Mouse (Mus musculus) retina, postnatal 1 day (tissue): ENCODE data around the gene Fkbp1a.

Source experiments
- DNase-seq: peaks from one replicate; pipeline ENCODE4 v3.0.0-alpha.2; 2012

Gene Fkbp1a

DNA sequence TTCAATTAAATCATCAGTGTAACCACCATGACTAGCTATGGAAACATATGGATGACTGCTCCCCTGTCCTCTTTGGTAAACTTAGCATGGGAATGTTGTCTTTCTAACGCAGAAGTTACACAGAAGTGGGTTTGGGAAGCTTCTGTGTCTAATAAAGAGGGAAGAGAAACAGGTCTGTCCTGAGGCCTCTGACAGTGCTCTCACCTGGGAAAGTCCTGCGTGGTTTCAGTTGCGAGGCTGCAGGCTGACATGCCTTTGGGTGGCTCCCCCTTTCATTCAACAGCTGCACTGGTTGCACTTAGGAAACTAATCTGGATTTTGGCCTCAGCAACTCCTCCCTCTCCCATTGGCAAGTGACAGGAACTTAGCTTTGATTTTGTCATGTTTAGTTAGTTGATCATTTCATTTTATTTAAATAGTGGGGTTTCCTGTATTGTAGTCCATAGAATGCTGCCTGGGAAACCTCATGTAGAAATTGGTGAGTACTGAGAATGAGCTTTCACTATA, 7.4 kb downstream of the Fkbp1a start:
- no peak for DNase-seq

GRCm38 (mm10) chr2:151562930-151563921, 20.9 kb downstream of the Fkbp1a start:
- no peak for DNase-seq

DNA sequence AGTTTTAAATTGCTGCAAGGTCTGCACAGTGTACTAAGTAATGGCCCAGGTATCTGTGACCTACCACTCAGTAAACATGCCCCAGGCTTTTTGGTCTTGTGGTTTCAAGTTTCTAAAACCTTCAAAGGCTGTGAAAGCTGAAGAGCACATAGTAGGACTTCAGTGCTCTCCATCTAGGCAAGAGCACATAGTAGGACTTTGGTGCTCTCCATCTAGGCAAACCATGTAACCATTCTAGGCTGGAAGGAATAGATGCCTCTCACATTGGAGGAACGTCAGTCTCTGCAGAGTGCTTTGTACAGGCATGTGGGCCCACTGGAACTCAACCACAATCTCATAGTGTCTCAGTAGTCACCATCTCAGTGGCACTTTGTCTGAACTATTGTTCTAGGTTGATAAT, 21.7 kb downstream of the Fkbp1a start:
- no peak for DNase-seq

DNA sequence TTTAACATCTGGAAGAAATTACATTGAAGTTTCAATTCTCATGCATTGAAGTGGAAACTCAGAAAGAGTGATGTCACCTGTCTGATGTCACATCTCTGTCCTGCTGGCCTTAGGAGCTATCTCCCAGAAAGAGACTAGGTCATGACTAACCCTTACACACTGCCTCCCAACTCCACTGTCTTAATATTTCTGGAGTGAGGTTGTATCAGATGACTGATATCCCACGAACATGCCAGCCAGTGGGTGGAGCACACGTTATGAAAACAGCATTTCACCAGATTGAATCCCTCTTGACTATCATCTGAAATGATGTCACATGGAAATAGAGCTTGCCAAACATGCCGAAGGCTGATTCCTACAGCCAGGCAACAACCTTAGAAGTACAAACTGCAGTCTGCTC, 22.7 kb downstream of the Fkbp1a start:
- DNase-seq: no peak

DNA sequence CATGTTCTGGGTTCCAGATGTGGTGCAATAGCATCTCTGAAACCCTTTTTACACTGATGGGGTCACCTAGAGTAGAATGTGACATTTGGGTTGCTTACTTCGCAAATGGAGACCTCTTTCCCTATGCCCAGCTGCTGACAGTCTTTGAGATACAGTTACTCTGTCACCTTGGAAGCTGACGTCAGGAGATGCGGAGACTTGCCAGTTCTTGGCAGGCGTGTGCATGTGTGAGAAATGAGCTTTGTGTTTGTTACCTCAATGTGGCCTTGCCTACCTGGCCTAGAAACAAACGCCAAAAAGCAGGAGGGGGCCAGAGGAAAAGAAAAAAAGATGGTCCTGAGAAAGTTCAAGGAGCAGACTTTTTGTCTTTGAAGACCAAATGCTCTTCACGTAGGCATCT, 24.6 kb downstream of the Fkbp1a start:
- no peak for DNase-seq

GRCm38 (mm10) chr2:151569452-151569851, 27.2 kb downstream of the Fkbp1a start:
- no peak for DNase-seq

DNA sequence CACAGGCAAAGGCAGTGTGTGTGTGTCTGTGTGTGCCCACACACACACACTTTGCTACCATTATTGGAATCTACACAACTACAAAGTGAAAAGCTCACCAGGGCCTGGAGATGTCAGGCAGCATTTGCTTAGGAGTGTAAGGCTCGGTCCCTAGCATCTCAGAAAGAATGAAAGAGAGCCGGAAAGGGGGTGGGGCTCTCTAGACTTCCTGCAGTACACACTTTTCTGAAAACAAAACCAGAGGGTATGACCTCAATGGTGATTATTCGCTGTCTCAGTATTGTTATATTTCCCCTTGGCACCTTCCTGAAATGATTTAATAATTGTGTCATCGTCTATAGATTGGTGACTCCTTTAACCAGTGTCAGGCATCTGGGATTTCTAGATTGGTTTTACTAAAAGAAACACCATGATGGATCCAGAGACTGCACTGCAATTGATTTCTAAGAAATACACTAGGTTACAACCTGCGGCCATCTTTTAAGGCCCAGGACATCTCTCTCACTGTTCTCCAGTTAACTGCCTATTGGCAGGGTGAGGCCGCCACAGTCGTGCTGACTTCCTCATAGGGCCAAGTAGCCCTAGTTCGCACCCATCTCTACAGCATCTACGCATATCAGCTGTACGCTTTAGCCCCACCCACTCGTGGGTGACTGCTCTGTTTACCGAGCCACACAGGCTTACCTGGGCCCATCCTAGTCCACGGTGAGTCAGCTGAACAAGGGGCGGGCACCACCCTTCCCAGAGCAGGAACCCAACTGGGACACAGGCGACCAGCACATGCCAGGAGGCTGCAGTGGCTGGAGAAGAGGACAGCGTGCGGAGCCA, 29.8 kb downstream of the Fkbp1a start, which contains the start of gene Sdcbp2:
Gene Sdcbp2, plus strand, starts transcription at position 750 of the 828 bp plus-strand sequence.
- no peak for DNase-seq

GRCm38 (mm10) chr2:151573667-151574066, 31.4 kb downstream of the Fkbp1a start:
- DNase-seq: no peak

DNA sequence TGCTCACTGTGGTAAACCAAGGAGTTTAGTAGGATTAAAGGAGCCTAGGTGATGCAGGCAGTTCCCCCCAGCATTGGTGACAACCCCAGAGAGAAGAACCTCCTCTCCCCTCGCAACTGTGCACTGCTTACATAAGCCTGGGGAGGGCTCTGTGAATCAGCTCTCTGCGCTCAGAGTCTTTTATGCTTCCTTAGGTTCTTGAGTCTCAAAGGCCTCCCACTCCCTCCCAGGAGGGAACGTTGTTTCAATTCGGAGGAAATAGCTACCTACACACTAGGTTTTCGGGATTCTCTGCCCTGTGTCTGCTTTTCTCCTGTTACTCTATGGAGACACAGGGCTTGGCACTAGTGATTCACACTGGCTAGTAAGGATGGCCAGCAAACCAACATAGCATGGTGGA, 32.3 kb downstream of the Fkbp1a start:
- no peak for DNase-seq

DNA sequence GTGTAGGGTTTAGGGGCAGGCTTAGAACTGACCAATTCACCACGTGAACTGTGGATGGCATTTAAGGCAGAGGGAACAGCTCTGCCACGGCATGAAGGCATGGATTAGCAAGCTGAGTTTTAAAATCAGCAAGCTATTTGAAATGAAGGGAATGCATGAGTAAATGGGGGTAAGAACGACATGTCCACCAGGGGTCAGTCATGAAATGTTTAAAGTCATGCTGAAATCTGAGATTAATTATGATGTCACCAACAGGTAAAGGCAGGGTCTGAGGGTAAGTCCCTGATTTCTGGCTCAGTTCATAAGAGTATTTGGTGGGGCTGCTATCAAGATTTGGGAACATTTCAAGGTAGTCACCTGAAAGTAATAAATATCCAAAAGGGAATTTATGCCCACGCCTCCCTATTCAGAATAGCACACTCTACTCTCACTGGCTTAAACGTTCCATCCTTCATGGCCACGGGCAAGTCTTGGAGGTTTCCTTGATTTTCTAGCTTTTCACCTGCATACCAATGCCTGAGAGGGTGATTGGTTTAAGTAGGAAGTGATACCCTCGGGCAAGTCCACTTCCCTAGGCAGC, 32.9 kb downstream of the Fkbp1a start:
- peak; percentile 62 for DNase-seq

DNA sequence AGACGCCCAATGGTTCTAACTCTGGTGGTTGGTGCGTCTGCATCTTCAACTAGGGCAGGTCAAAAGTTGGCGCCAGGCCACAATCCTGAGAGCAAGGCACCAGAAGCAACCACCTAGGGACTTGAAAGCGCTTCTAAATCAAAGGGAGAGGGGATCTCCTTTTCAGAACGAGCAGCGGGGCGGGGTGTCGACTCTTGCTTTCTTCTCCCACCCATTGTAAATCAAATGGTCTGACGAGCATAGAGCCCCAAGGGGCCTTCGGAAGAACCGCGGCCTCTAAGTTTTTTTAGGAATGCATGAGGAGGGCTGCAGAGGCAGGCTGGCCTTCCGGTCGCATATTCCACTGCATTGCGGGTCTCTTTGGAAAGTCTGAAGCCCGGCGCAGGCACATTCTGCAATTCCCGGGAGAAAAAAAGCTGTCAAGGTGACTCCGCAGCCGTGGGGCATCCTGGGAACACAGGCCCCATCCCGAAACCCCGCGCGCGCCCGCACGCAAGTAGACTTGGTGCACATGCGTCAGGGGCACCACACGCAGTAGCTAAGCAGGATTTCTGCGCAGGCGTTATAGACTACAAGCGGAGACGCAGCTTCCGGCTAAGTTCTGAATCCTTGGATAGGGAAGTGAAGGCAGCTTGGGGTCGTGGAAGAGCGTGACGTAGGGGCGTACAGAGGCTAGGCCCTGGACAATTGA, 33.6 kb downstream of the Fkbp1a start:
- peak; percentile 93 for DNase-seq

DNA sequence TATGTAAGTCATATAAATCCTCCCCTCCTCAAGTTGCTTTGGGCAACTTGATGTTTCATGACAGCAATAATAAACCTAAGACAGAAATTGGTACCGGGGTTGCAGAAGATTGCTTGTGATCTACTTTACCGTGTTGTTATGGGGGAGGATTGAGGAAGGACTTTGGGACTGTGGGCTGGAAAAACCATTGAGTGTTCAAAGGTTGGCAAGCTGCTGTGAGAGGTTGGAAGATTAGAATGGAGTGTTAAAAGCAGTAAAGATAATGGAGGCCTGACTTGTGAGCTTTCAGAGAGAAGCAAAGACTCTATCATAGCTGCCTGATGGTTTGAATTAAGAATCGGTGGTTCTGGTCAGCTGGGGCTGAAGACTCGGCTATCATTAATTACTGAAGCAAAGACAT, 36.9 kb downstream of the Fkbp1a start:
- DNase-seq: no peak

- no peak for DNase-seq
These were observed 38.7 kb downstream of the Fkbp1a start for GRCm38 (mm10) chr2:151580945-151581344.

DNA sequence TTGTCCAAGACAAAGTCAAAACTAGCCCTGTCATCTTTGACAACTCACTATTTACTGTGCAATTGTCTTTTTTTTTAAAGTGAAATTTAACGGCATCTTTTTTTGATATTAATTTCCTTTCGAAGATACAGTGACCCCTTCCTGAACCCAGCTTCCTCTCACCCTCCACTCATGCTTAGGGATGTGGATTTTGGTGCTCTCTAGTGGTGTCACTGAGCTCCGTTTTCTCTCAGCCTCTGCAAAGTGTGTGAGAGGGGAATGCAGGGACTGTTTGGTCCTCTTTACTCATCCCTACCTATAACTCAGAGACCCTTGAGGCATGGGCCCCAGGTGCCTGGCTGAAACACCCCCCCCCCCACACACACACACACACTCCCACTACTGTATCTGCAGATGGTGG, 43.7 kb downstream of the Fkbp1a start:
- no peak for DNase-seq

DNA sequence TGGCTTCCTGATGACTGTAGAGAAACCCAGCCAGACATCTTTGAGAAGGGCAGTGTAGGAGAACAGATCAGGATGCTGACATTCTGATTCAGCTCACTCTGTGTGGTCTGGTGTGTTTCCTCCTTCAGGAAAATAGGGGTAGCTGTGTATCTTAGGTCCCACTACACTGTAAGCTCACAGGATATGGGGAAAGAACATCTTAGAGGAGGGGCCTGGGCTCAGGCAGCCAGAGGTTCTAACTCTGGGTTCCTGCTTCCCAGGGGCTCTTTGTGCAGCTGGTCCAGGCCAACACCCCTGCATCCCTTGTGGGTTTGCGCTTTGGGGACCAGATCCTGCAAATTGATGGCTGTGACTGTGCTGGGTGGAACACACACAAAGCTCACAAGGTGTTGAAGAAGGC, 44.5 kb downstream of the Fkbp1a start:
- DNase-seq: no peak

DNA sequence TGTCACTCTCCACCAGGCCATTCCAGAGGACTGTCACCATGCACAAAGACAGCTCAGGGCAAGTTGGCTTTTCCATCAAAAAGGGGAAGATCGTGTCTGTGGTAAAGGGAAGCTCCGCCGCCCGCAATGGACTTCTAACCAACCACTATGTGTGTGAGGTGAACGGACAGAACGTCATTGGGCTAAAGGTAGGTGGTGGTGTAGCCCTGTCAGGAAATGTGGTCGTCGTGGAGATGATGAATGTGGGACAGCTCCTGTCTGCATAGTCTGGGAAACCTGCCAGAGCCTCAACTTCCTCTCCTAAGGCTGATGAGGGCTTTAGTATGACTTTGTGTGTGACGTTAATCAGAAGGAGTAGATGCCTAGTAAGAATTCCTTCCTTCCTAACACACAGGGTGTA, 45.0 kb downstream of the Fkbp1a start:
- no peak for DNase-seq

DNA sequence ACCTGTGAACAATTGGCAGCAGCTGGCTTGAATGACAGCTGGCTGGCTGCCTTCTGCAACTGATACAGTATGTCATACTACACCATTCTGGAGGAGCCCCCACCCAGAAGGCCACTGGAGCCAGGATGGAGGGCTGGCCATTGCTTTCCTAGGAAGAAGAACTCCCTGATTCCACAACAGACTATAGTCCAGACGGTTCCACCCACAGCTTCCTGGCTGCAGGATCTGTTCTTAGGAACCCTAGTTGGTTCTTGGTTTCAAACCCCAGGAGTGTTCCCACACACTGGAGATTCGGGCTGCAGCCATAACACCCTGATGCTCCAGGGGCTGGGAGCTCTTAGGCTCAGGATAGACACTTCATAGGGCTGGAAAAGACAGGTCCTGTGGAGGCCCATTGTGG, 55.8 kb downstream of the Fkbp1a start:
- no peak for DNase-seq

GRCm38 (mm10) chr2:151602106-151602505, 59.8 kb downstream of the Fkbp1a start:
- no peak for DNase-seq

DNA sequence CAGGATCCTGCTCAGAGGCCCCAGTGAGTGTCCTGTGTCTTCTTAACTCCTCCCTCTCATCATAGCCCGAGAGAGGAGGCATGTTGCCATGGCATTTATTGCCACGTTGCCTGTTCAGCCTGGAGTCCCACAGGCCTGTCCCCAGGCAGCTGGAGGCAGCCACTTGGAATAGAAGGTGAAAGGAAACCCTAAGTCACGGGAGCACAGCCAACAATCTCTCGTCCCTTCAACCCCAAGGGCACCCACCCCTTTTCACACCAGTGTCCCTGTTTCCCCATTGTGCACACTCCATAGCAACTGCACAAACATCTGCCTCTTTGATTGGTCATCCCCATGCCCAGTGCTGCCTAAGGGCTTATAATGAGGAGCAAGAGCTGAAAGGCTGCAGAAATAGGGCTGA, 61.3 kb downstream of the Fkbp1a start:
- peak; percentile 71 for DNase-seq

GRCm38 (mm10) chr2:151605437-151605987, 63.2 kb downstream of the Fkbp1a start:
- peak; percentile 14 for DNase-seq

- no peak for DNase-seq
These were observed 66.2 kb downstream of the Fkbp1a start for GRCm38 (mm10) chr2:151608435-151608834.

GRCm38 (mm10) chr2:151609974-151610373, 67.7 kb downstream of the Fkbp1a start:
- DNase-seq: peak; percentile 70
